Mouse (Mus musculus) induced T-regulatory cell, adult 2 months (primary cell): ENCODE results near the gene Bace1.

ENCODE experiments used
- DNase-seq: peaks from one replicate; pipeline ENCODE4 v3.0.0-alpha.2; 2012; ENCODE audit warnings: low read depth

The Bace1 gene

DNA sequence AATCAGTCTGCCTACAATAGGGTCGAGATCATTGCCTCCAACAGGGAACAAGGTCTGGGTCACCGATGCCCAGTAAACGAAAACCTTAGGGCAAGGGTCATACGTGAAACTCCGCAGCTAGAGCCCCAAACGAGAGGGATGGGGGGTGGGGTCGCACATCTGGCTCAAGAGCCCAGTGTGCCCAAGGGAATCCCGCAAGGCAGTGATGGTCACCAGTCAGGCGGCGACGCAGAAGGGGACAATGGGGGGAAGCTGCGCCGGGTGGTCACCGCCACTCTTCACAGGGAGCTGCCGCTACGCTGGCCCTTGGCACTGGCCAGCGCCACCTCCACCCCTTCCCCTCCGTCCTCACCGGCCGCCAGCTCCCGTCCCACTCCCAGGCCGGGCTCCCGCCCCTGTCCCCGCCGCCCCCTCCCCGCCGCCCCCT is 67.4 kb downstream of the Bace1 start:
- DNase-seq, result no peak

DNA sequence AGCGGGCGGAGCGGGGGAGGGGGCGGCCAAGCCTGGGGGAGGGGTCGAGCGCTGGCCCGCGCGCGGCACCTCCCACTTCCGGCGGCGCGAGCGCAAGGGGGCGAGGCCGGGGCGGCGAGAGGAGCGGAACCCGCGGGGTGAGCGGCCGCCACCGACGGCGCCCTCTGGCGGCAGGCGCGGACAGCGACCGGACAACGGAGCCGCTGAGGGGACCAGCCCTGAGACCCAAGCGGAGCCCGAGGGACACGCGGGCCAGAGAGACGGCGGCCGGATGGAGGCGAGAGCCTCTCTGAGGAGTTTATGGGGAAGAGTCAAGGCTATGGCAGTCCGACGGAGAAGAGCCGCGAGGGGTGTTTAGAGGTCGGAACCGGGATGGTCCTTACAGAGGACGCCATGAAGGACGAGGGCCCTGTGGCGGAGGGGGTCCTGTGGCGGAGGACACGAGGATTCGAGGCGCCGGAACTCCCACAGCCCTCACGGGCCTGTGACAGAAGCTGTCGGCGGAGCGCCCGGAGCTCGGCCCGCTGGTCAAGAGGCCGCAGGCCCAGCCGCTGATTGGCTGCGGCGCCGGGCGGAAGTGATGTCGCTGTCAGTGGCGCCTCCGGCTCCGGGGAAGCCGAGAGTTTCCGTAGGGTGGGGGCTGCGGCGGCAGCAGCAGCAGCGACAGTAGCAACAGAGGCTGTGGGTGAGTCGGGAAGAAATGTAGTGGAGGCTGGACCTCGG is 68.1 kb downstream of the Bace1 start, which contains the start of the genes Pcsk7 and Rnf214:
Gene Pcsk7 (plus strand): TSS at position 143 of the 723 bp plus-strand sequence.
Gene Rnf214 (minus strand): TSS at position 557 of the 723 bp plus-strand sequence.
- DNase-seq, result peak; percentile 92

DNA sequence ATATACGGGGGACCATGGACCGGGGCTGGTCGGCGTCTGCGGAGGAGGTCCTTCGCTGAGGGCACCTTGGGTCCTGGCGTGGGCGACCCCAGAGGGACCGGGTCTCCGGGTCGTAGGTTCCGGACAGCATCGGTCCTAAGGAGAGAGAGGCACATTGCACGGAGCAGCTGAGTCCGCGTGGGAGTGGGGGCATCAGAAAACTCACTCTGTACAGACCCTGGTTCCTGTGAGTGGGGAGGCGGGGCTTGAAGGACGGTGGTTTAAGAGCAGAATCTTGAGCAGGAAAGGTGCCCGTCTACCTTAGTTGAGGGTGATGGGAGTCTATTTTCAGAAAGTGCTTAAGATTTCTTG is 68.7 kb downstream of the Bace1 start:
- DNase-seq, result peak; percentile 70

DNA sequence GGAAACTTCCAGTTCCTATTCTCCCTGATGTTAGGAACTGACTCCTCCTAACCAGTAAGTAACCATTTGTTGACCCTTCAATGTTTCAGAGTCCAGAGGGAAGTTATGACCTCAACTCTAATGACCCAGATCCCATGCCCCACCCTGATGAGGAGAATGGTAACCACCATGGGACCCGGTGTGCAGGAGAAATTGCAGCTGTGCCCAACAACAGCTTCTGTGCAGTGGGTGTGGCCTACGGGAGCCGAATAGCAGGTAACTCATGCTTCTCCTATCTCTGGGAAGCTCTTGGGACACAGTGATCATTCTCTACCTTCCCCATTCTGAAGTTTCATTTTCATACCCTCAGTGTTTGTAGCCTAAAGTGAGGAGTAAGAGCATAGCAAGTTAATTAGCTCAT is 72.6 kb downstream of the Bace1 start:
- no peak for DNase-seq

DNA sequence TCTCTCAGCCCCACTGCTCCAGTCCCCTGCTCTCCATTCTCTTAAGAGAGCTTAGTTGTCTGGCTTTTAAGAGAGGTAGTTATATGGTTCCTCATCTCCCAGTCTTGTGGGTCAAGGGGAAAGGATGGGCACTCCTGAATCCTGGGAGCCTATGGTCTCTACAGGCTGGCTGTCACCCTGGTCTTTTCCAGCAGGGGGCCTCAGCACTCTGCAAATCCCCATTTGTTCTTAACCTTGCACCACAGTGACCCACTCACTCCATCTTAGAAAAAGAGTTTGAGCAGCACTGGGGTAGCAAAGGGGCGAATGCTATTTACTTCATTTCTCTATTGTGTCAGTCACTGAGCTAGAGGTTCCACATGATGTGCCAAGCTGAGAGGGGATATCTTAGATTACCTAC is 73.3 kb downstream of the Bace1 start:
- DNase-seq, result peak; percentile 64
